Mouse (Mus musculus): Measurements from ENCODE around the gene Rhoq. TPM values are rescaled to one million over a fixed set of nuclear protein-coding genes. Genes with fewer than 3 reads are reported as not detected.

Rhoq gene
- polyA plus RNA-seq, 1 experiment from 2014 or later = 10.7 TPM

GRCm38 (mm10) chr17:86957239-86957638 lies 5.6 kb upstream of the Rhoq start:
- 86% methylated on average over 5 of the region's 5 CpGs for WGBS
- no peak for TF ChIP-seq EP300 (IDR thresholded peaks at IDR 0.05)
- no peak for TF ChIP-seq CTCF (IDR thresholded peaks at IDR 0.05)
- Histone ChIP-seq H3K27ac (ENCODE audit: low read length) (no peak overlapping the region), H3K9me3 (ENCODE audit: low read length) (no peaks in the 10 kb centered on the region), H3K9ac (replicated peaks; ENCODE audit: low read depth) (no peak overlapping the region), H3K4me3 (ENCODE audit: low read depth, low read length) (no peak overlapping the region), H3K4me2 (replicated peaks; ENCODE audit: low read depth, low read length) (no peak overlapping the region), H3K27me3 (replicated peaks; ENCODE audit: insufficient read depth, low read length) (no peaks in the 10 kb centered on the region), H3K36me3 (ENCODE audit: insufficient read depth, low read length) (no peaks in the 10 kb centered on the region), H3K4me1 (ENCODE audit: insufficient read depth, low read depth, low read length) (no peaks in the 10 kb centered on the region)
- DNase-seq (ENCODE audit: low spot score) (no peak), ATAC-seq (no peak)

- no peak for ATAC-seq
- H3K4me3 ChIP-seq (ENCODE audit: low read depth, low read length) = no peak overlapping the region
- 59% methylated on average over 14 of the region's 14 CpGs for WGBS
- no peaks in the 10 kb centered on the region for H3K4me1 ChIP-seq (ENCODE audit: insufficient read depth, low read depth, low read length)
- no peaks in the 10 kb centered on the region for H3K27me3 ChIP-seq (replicated peaks; ENCODE audit: insufficient read depth, low read length)
- DNase-seq (ENCODE audit: low spot score) = no peak
- H3K4me2 ChIP-seq (replicated peaks; ENCODE audit: low read depth, low read length) = no peak overlapping the region
- TF ChIP-seq EP300 (IDR thresholded peaks at IDR 0.05) = no peak
- TF ChIP-seq CTCF (IDR thresholded peaks at IDR 0.05) = no peak
- no peaks in the 10 kb centered on the region for H3K36me3 ChIP-seq (ENCODE audit: insufficient read depth, low read length)
- no peak overlapping the region for H3K27ac ChIP-seq (ENCODE audit: low read length)
- no peak overlapping the region for H3K9ac ChIP-seq (replicated peaks; ENCODE audit: low read depth)
- H3K9me3 ChIP-seq (ENCODE audit: low read length) = no peaks in the 10 kb centered on the region
Observed at GRCm38 (mm10) chr17:86957968-86958367, 4.9 kb upstream of the Rhoq start.

- WGBS = 48% methylated on average over 8 of the region's 8 CpGs
- no peak for TF ChIP-seq EP300 (IDR thresholded peaks at IDR 0.05)
- no peak for TF ChIP-seq CTCF (IDR thresholded peaks at IDR 0.05)
- DNase-seq (ENCODE audit: low spot score) = peak; percentile 80
- Histone ChIP-seq H3K27ac (ENCODE audit: low read length) (0 out of 2 replicates have a peak overlapping the region, but pooled peaks have one; percentile 93), H3K4me2 (replicated peaks; ENCODE audit: low read depth, low read length) (peak overlapping the region; percentile 94; the same call in 1 of the 2 replicates), H3K9me3 (ENCODE audit: low read length) (no peaks in the 10 kb centered on the region), H3K36me3 (ENCODE audit: insufficient read depth, low read length) (no peaks in the 10 kb centered on the region), H3K4me1 (ENCODE audit: insufficient read depth, low read depth, low read length) (peaks cover 2% of the 10 kb centered on the region; the same call in 1 of the 2 replicates), H3K27me3 (replicated peaks; ENCODE audit: insufficient read depth, low read length) (no peaks in the 10 kb centered on the region), H3K4me3 (ENCODE audit: low read depth, low read length) (no peak overlapping the region), H3K9ac (replicated peaks; ENCODE audit: low read depth) (no peak overlapping the region)
- ATAC-seq = peak; percentile 3; the same call in 1 of the 2 replicates
Observed at GRCm38 (mm10) chr17:86961301-86961841, 1.5 kb upstream of the Rhoq start.

GRCm38 (mm10) chr17:86962297-86962893 lies 487 bp upstream of the Rhoq start:
- Histone ChIP-seq H3K9me3 (ENCODE audit: low read length) (no peaks in the 10 kb centered on the region), H3K4me3 (ENCODE audit: low read depth, low read length) (peak overlapping the region; percentile 81), H3K36me3 (ENCODE audit: insufficient read depth, low read length) (no peaks in the 10 kb centered on the region), H3K4me2 (replicated peaks; ENCODE audit: low read depth, low read length) (peak overlapping the region; percentile 94), H3K4me1 (ENCODE audit: insufficient read depth, low read depth, low read length) (peaks cover 2% of the 10 kb centered on the region; the same call in 1 of the 2 replicates), H3K27me3 (replicated peaks; ENCODE audit: insufficient read depth, low read length) (no peaks in the 10 kb centered on the region), H3K9ac (replicated peaks; ENCODE audit: low read depth) (peak overlapping the region; percentile 86; the same call in 1 of the 2 replicates), H3K27ac (ENCODE audit: low read length) (peak overlapping the region; percentile 93)
- ATAC-seq (peak; percentile 52), DNase-seq (ENCODE audit: low spot score) (peak; percentile 94)
- WGBS = under 1% methylated on average over 24 of the region's 24 CpGs
- peak; percentile 83 for TF ChIP-seq CTCF (IDR thresholded peaks at IDR 0.05)
- TF ChIP-seq EP300 (IDR thresholded peaks at IDR 0.05) = no peak

- Histone ChIP-seq H3K27ac (ENCODE audit: low read length) (peak overlapping the region; percentile 93), H3K9ac (replicated peaks; ENCODE audit: low read depth) (peak overlapping the region; percentile 86), H3K4me1 (ENCODE audit: insufficient read depth, low read depth, low read length) (peaks cover 2% of the 10 kb centered on the region; the same call in 1 of the 2 replicates), H3K4me3 (ENCODE audit: low read depth, low read length) (peak overlapping the region; percentile 81), H3K4me2 (replicated peaks; ENCODE audit: low read depth, low read length) (peak overlapping the region; percentile 94), H3K27me3 (replicated peaks; ENCODE audit: insufficient read depth, low read length) (no peaks in the 10 kb centered on the region), H3K9me3 (ENCODE audit: low read length) (no peaks in the 10 kb centered on the region), H3K36me3 (ENCODE audit: insufficient read depth, low read length) (no peaks in the 10 kb centered on the region)
- WGBS = 0% methylated on average over 11 of the region's 26 CpGs
- ATAC-seq = peak; percentile 6; the same call in 1 of the 2 replicates
- DNase-seq (ENCODE audit: low spot score) = peak; percentile 40
- TF ChIP-seq EP300 (IDR thresholded peaks at IDR 0.05) (no peak), CTCF (IDR thresholded peaks at IDR 0.05) (no peak)
Observed at GRCm38 (mm10) chr17:86963586-86963902, 662 bp downstream of the Rhoq start.

GRCm38 (mm10) chr17:86964041-86964440 lies 1.2 kb downstream of the Rhoq start:
- Histone ChIP-seq H3K9ac (replicated peaks; ENCODE audit: low read depth) (peak overlapping the region; percentile 86), H3K4me2 (replicated peaks; ENCODE audit: low read depth, low read length) (peak overlapping the region; percentile 94), H3K9me3 (ENCODE audit: low read length) (no peaks in the 10 kb centered on the region), H3K4me3 (ENCODE audit: low read depth, low read length) (peak overlapping the region; percentile 81), H3K36me3 (ENCODE audit: insufficient read depth, low read length) (no peaks in the 10 kb centered on the region), H3K27ac (ENCODE audit: low read length) (peak overlapping the region; percentile 93), H3K27me3 (replicated peaks; ENCODE audit: insufficient read depth, low read length) (no peaks in the 10 kb centered on the region), H3K4me1 (ENCODE audit: insufficient read depth, low read depth, low read length) (peaks cover 2% of the 10 kb centered on the region; the same call in 1 of the 2 replicates)
- ATAC-seq = no peak
- 1% methylated on average over 6 of the region's 6 CpGs for WGBS
- no peak for TF ChIP-seq CTCF (IDR thresholded peaks at IDR 0.05)
- no peak for TF ChIP-seq EP300 (IDR thresholded peaks at IDR 0.05)
- peak; percentile 54 for DNase-seq (ENCODE audit: low spot score)

Data from lung, postnatal 0 days (tissue).